ENCODE assay signal across 12 mouse cellular contexts in genomic region chrX:72275372-72275663, GRCm38 (mm10). TPM values are rescaled to one million over a fixed set of nuclear protein-coding genes. Genes with fewer than 3 reads are reported as not detected.
DNase-seq lines count a peak whose midpoint lies in the region; ATAC-seq and TF ChIP-seq lines count a peak whose summit lies in the region.
"Had no signal": no experiment of that assay in that cellular context is flagged by ENCODE, and none has a peak within 500 bp of the region (broad histone marks: within the 10 kb centered on the region; RNA-seq: fewer than 3 reads in every experiment).

No protein-coding gene starts in this region.

- H3K4me3 ChIP-seq in kidney, embryonic 16.5 days (ENCODE audit: low read length): peak overlapping the region; percentile 53
- no peak overlapping the region for H3K4me3 ChIP-seq in forebrain, embryonic 11.5 days (ENCODE audit: low read depth, low read length)
- H3K4me3 ChIP-seq in intestine, embryonic 16.5 days (ENCODE audit: low read length): peak overlapping the region; percentile 56; the same call in 1 of the 2 replicates
- H3K4me3 ChIP-seq in neural tube, embryonic 13.5 days: peak overlapping the region; percentile 41; the same call in 1 of the 2 replicates
- no peak overlapping the region for H3K4me3 ChIP-seq in liver, postnatal 0 days (ENCODE audit: low read depth, low read length)

- no peaks in the 10 kb centered on the region for H3K4me1 ChIP-seq in kidney, embryonic 16.5 days (ENCODE audit: insufficient read depth, low read length)
- H3K4me1 ChIP-seq in forebrain, embryonic 11.5 days (replicated peaks; ENCODE audit: control insufficient read depth, insufficient read depth, low read length): no peaks in the 10 kb centered on the region
- no peaks in the 10 kb centered on the region for H3K4me1 ChIP-seq in intestine, embryonic 16.5 days (ENCODE audit: control insufficient read depth, insufficient read depth, low read length)
- no peaks in the 10 kb centered on the region; the same call in 1 of the 2 replicates for H3K4me1 ChIP-seq in neural tube, embryonic 13.5 days (replicated peaks)
- H3K4me1 ChIP-seq in liver, postnatal 0 days (ENCODE audit: insufficient read depth): no peaks in the 10 kb centered on the region

- ATAC-seq in kidney, embryonic 16.5 days (ENCODE audit: low FRiP score, low TSS enrichment): peak; percentile 17; the same call in 1 of the 2 replicates
- ATAC-seq in forebrain, embryonic 11.5 days (replicated peaks; ENCODE audit: low FRiP score): peak; percentile 24; the same call in 1 of the 2 replicates
- no peak; the same call in 1 of the 2 replicates for ATAC-seq in intestine, embryonic 16.5 days
- no peak for ATAC-seq in neural tube, embryonic 13.5 days (ENCODE audit: low read depth)
- no peak for ATAC-seq in liver, postnatal 0 days

- no peak overlapping the region for H3K9ac ChIP-seq in kidney, embryonic 16.5 days (replicated peaks; ENCODE audit: low read length)
- H3K9ac ChIP-seq in forebrain, embryonic 11.5 days (ENCODE audit: low read length): no peak overlapping the region
- H3K9ac ChIP-seq in intestine, embryonic 16.5 days (ENCODE audit: low read depth, low read length): no peak overlapping the region
- no peak overlapping the region for H3K9ac ChIP-seq in neural tube, embryonic 13.5 days
- H3K9ac ChIP-seq in liver, postnatal 0 days (replicated peaks): no peak overlapping the region

- no peaks in the 10 kb centered on the region for H3K27me3 ChIP-seq in kidney, embryonic 16.5 days (ENCODE audit: insufficient read depth, low read length)
- no peaks in the 10 kb centered on the region for H3K27me3 ChIP-seq in forebrain, embryonic 11.5 days (ENCODE audit: control insufficient read depth, insufficient read depth, low read length)
- H3K27me3 ChIP-seq in intestine, embryonic 16.5 days (replicated peaks; ENCODE audit: control insufficient read depth, insufficient read depth, low read length): no peaks in the 10 kb centered on the region
- no peaks in the 10 kb centered on the region for H3K27me3 ChIP-seq in neural tube, embryonic 13.5 days
- no peaks in the 10 kb centered on the region for H3K27me3 ChIP-seq in liver, postnatal 0 days (ENCODE audit: insufficient read depth, low read length)

- no peaks in the 10 kb centered on the region for H3K9me3 ChIP-seq in kidney, embryonic 16.5 days (ENCODE audit: low read length)
- no peaks in the 10 kb centered on the region for H3K9me3 ChIP-seq in forebrain, embryonic 11.5 days (ENCODE audit: control insufficient read depth, low read length)
- H3K9me3 ChIP-seq in intestine, embryonic 16.5 days (ENCODE audit: control insufficient read depth, low read length): no peaks in the 10 kb centered on the region
- H3K9me3 ChIP-seq in neural tube, embryonic 13.5 days: no peaks in the 10 kb centered on the region
- H3K9me3 ChIP-seq in liver, postnatal 0 days (ENCODE audit: low read length): no peaks in the 10 kb centered on the region

- TF ChIP-seq EP300 in liver, postnatal 0 days (IDR thresholded peaks at IDR 0.05; ENCODE audit: low read depth): no peak

- no peak for TF ChIP-seq CTCF in liver, postnatal 0 days (IDR thresholded peaks at IDR 0.05; ENCODE audit: low read depth)

- no peak overlapping the region for H3K27ac ChIP-seq in kidney, embryonic 16.5 days (ENCODE audit: low read length)
- H3K27ac ChIP-seq in forebrain, embryonic 11.5 days (ENCODE audit: low read depth, low read length): no peak overlapping the region
- H3K27ac ChIP-seq in intestine, embryonic 16.5 days (ENCODE audit: low read length): no peak overlapping the region
- H3K27ac ChIP-seq in neural tube, embryonic 13.5 days (replicated peaks): no peak overlapping the region
- no peak overlapping the region for H3K27ac ChIP-seq in liver, postnatal 0 days (ENCODE audit: low read depth)

- WGBS in kidney, embryonic 16.5 days: 90% methylated on average over 1 of the region's 1 CpGs
- WGBS in forebrain, embryonic 11.5 days: 75% methylated on average over 1 of the region's 1 CpGs
- WGBS in intestine, embryonic 16.5 days: 95% methylated on average over 1 of the region's 1 CpGs
- 80% methylated on average over 1 of the region's 1 CpGs for WGBS in neural tube, embryonic 13.5 days
- WGBS in liver, postnatal 0 days (ENCODE audit: insufficient replicate concordance): 72% methylated on average over 1 of the region's 1 CpGs

- H3K4me2 ChIP-seq in kidney, embryonic 16.5 days (replicated peaks; ENCODE audit: low read depth, low read length): peak overlapping the region; percentile 73; the same call in 1 of the 2 replicates
- peak overlapping the region; percentile 57; the same call in 1 of the 2 replicates for H3K4me2 ChIP-seq in forebrain, embryonic 11.5 days (ENCODE audit: low read depth, low read length, severe bottlenecking)
- H3K4me2 ChIP-seq in intestine, embryonic 16.5 days (ENCODE audit: low read depth, low read length): peak overlapping the region; percentile 76; the same call in 1 of the 2 replicates
- peak overlapping the region; percentile 64 for H3K4me2 ChIP-seq in neural tube, embryonic 13.5 days
- H3K4me2 ChIP-seq in liver, postnatal 0 days (ENCODE audit: low read depth, low read length): no peak overlapping the region

- DNase-seq in kidney, postnatal 10 days: no peak
- no peak for DNase-seq in forebrain, embryonic 11.5 days (ENCODE audit: low spot score)
- DNase-seq in embryo, embryonic 11 days: no peak
- DNase-seq in liver, postnatal 0 days: no peak
- no peak for DNase-seq in layer of hippocampus, postnatal 14 days (ENCODE audit: low spot score in 2 of 2)

- H3K36me3 ChIP-seq in kidney, embryonic 16.5 days (ENCODE audit: insufficient read depth, low read length): no peaks in the 10 kb centered on the region
- no peaks in the 10 kb centered on the region for H3K36me3 ChIP-seq in forebrain, embryonic 11.5 days (ENCODE audit: control insufficient read depth, insufficient read depth, low read length)
- H3K36me3 ChIP-seq in intestine, embryonic 16.5 days (ENCODE audit: control insufficient read depth, insufficient read depth, low read length): no peaks in the 10 kb centered on the region
- H3K36me3 ChIP-seq in neural tube, embryonic 13.5 days: no peaks in the 10 kb centered on the region
- H3K36me3 ChIP-seq in liver, postnatal 0 days (replicated peaks; ENCODE audit: insufficient read depth, low read length): no peaks in the 10 kb centered on the region

RNA-seq across cellular contexts. Expression of gene Gabre, which starts 0.7 kb away (rescaled TPM):
- 1.7 and 2.0 TPM in 2 replicates for polyA plus RNA-seq in kidney, embryonic 16.5 days (2015; fragmentation: Nextera tagmentation; extraction: Ambion mirVana)
- 1.5 TPM in 2 replicates for polyA plus RNA-seq in forebrain, embryonic 11.5 days (2014; fragmentation: Nextera tagmentation; extraction: Ambion mirVana)
- 1.1 and 1.2 TPM in 2 replicates for polyA plus RNA-seq in intestine, embryonic 16.5 days (2015; fragmentation: Nextera tagmentation; extraction: Ambion mirVana)
- polyA plus RNA-seq in neural tube, embryonic 13.5 days (2015; fragmentation: Nextera tagmentation; extraction: Ambion mirVana): 0.39 and 0.70 TPM in 2 replicates
- polyA plus RNA-seq in liver, postnatal 0 days (2015; fragmentation: Nextera tagmentation; extraction: Ambion mirVana): 0.06 and 0.07 TPM in 2 replicates
- total RNA-seq in layer of hippocampus, postnatal 14 days (2021): under 1 TPM; 0.14 TPM

RNA-seq across cellular contexts. Expression of gene Magea4, which starts 53.5 kb away (rescaled TPM):
- polyA plus RNA-seq in kidney, embryonic 16.5 days (2015; fragmentation: Nextera tagmentation; extraction: Ambion mirVana): not detected in 2 replicates
- not detected in 2 replicates for polyA plus RNA-seq in forebrain, embryonic 11.5 days (2014; fragmentation: Nextera tagmentation; extraction: Ambion mirVana)
- not detected in 2 replicates for polyA plus RNA-seq in intestine, embryonic 16.5 days (2015; fragmentation: Nextera tagmentation; extraction: Ambion mirVana)
- polyA plus RNA-seq in neural tube, embryonic 13.5 days (2015; fragmentation: Nextera tagmentation; extraction: Ambion mirVana): not detected in 2 replicates
- not detected in 2 replicates for polyA plus RNA-seq in liver, postnatal 0 days (2015; fragmentation: Nextera tagmentation; extraction: Ambion mirVana)
- not detected for total RNA-seq in layer of hippocampus, postnatal 14 days (2021)
- total RNA-seq: adrenal gland, postnatal 4 days; hematopoietic stem cell, adult 5-6 weeks had no signal
- polyA plus RNA-seq: cortical plate, adult 2 months; liver, embryonic 11.5 days had no signal

Comparison
In these comparisons a context has a peak if more than half of its experiments do, and no peak if none do; other contexts are left out.
1. ATAC-seq: peak in kidney, embryonic 16.5 days (single experiment) and forebrain, embryonic 11.5 days (single experiment); none in intestine, embryonic 16.5 days (single experiment), neural tube, embryonic 13.5 days (single experiment) and liver, postnatal 0 days (single experiment).
2. H3K4me3 ChIP-seq: peak in kidney, embryonic 16.5 days (single experiment), intestine, embryonic 16.5 days (single experiment) and neural tube, embryonic 13.5 days (single experiment); none in forebrain, embryonic 11.5 days (single experiment) and liver, postnatal 0 days (single experiment).